Mouse (Mus musculus) liver, adult 2 months (tissue): ENCODE results near the gene Xylt1. TPM values are rescaled to one million over a fixed set of nuclear protein-coding genes. Genes with fewer than 3 reads are reported as not detected.

ENCODE experiments used
- DNase-seq: peaks from one replicate; pipeline ENCODE4 v3.0.0-alpha.2; 2011; ENCODE audit warnings: low read depth, low spot score; ENCODE audit errors: extremely low read depth
- H3K27ac ChIP-seq: fragments of 200-500 bp; replicated peaks from 2 replicates; pipeline ENCODE4 v1.5.1; 2012; ENCODE audit warnings: low read depth, mild to moderate bottlenecking, control low read depth, inconsistent platforms, low read length; ENCODE audit not compliant: insufficient read depth
- H3K27me3 ChIP-seq: fragments of 200-500 bp; 2 replicates; pipeline ENCODE4 v1.6.1; 2012; ENCODE audit warnings: mild to moderate bottlenecking, moderate library complexity, low read length, inconsistent platforms; ENCODE audit not compliant: control insufficient read depth, insufficient read depth
- H3K36me3 ChIP-seq: fragments of 200-500 bp; 2 replicates; pipeline ENCODE4 v1.6.1; 2012; ENCODE audit warnings: low read length, inconsistent platforms; ENCODE audit not compliant: control insufficient read depth, insufficient read depth
- H3K4me1 ChIP-seq: fragments of 200-500 bp; 2 replicates; pipeline ENCODE4 v1.6.1; 2011; ENCODE audit warnings: low read length; ENCODE audit not compliant: control insufficient read depth, insufficient read depth
- H3K4me3 ChIP-seq: fragments of 200-500 bp; 2 replicates; pipeline ENCODE4 v1.5.1; 2011; ENCODE audit warnings: low read depth, mild to moderate bottlenecking, control low read depth, low read length, moderate library complexity; ENCODE audit not compliant: insufficient read depth
- H3K79me2 ChIP-seq: fragments of 200-500 bp; 2 replicates; pipeline ENCODE4 v1.6.1; 2012; ENCODE audit warnings: inconsistent platforms, mild to moderate bottlenecking, low read length, moderate library complexity; ENCODE audit not compliant: control insufficient read depth, insufficient read depth
- H3K9ac ChIP-seq: fragments of 200-500 bp; 2 replicates; pipeline ENCODE4 v1.6.1; 2012; ENCODE audit warnings: low read depth, mild to moderate bottlenecking, control low read depth, inconsistent platforms, low read length
- CTCF ChIP-seq: fragments of 200-500 bp; IDR thresholded peaks from 2 replicates; pipeline ENCODE4 v1.5.1; 2011; ENCODE audit warnings: low read depth, low read length, control low read depth
- POLR2A ChIP-seq: fragments of 200-500 bp; IDR thresholded peaks from 2 replicates; pipeline ENCODE4 v1.6.1; 2011; ENCODE audit warnings: low read length, control low read depth; ENCODE audit not compliant: insufficient read depth; ENCODE audit errors: extremely low read depth
- WGBS: fragments of 180-500 bp; shearing (Covaris S2); methylation state at CpG from one replicate; pipeline ENCODE4 v1.1.7; 2018; 5-methylcytosine and 5-hydroxymethylcytosine counted together
- polyA plus RNA-seq: library from polyadenylated mRNA; depleted of rRNA; stranded (reverse); fragments of >200 nt; gene quantifications from 2 replicates; pipeline ENCODE4 v1.2.3, GENCODE M21; 2012
- total RNA-seq: library from RNA; depleted of rRNA; stranded (reverse); fragments of >200 nt; gene quantifications from 2 replicates; pipeline ENCODE4 v1.2.3, GENCODE M21; 2014

Gene Xylt1
- total and polyA plus RNA-seq, 2 experiments = 0.09 to 0.18 TPM

DNA sequence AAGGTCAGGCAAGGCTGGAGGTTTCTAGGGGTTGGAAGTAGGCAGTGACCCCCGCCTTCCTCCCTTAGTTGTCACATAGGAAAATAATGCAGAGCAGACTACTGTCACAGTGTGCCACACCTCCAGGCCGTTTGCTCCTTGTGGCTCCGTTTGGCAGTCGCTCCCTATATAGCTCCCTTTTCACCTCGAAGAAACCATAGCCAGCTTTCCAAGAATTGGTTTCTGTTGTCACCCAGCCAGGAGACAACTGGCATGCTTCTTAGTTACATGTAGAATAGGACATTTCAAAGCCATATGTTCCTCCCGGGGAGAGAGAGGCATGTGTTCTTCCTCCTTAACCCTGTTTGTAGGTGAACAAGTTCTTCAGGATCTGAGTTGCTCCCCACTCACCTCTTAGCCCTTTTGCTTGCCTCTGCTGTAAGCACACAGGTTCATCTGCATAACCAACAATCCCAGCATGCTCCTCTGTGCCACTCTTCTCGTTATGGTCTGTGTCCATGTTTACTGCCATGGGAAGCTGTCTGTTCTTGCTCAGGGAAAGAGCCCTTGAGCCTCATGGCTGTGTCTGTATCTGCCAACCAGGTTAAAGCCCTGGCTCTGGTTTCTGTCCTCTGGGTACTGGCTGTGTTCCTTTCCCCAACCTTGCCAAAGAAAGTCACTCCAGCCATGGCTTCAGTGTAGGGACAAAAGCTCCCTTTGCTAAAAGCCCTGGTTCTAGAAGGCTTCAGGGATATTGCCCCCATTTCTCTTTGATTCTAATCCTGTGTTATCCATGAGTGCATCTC, 143.8 kb downstream of the Xylt1 start:
- no peak for DNase-seq
- Histone ChIP-seq H3K4me1 (no peaks in the 10 kb centered on the region), H3K27ac (no peak overlapping the region), H3K79me2 (no peaks in the 10 kb centered on the region), H3K27me3 (no peaks in the 10 kb centered on the region), H3K4me3 (no peak overlapping the region), H3K9ac (no peak overlapping the region), H3K36me3 (no peaks in the 10 kb centered on the region)
- TF ChIP-seq POLR2A (no peak), CTCF (no peak)
- 65% methylated on average over 7 of the region's 7 CpGs for WGBS

- TF ChIP-seq POLR2A (no peak), CTCF (no peak)
- WGBS = 89% methylated on average over 5 of the region's 5 CpGs
Observed at GRCm38 (mm10) chr7:117525678-117526077, 144.9 kb downstream of the Xylt1 start.

DNA sequence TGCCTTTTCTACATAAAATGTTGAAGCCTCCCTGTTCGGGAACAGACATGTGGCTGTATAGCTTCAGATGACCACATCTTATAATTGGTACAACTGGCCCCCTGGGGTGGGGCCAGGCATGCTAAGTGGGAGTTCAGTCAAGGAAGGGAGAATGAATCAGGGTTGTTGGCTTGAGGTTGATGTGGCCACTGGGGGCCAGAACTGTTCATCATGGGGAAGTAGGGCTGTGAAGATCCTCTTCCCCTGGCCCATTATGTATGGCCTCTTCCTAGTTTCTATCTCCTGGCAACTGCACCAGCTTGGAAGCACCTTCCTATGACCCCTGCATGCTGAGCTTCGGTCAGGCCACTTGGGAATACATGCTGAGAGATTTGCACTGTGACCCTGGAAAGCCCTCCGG, 145.8 kb downstream of the Xylt1 start:
- Histone ChIP-seq H3K36me3 (no peaks in the 10 kb centered on the region), H3K79me2 (no peaks in the 10 kb centered on the region), H3K27me3 (no peaks in the 10 kb centered on the region), H3K9ac (no peak overlapping the region), H3K27ac (no peak overlapping the region), H3K4me1 (no peaks in the 10 kb centered on the region), H3K4me3 (no peak overlapping the region)
- no peak for TF ChIP-seq CTCF
- TF ChIP-seq POLR2A = no peak
- no peak for DNase-seq
- WGBS = 85% methylated on average over 3 of the region's 3 CpGs

More at GRCm38 (mm10) chr7:117525678-117526077, 144.9 kb downstream of the Xylt1 start:
- DNase-seq = no peak
- no peak overlapping the region for H3K4me3 ChIP-seq
- no peaks in the 10 kb centered on the region for H3K79me2 ChIP-seq
- H3K27ac ChIP-seq = no peak overlapping the region
- H3K36me3 ChIP-seq = no peaks in the 10 kb centered on the region
- H3K27me3 ChIP-seq = no peaks in the 10 kb centered on the region
- H3K4me1 ChIP-seq = no peaks in the 10 kb centered on the region
- no peak overlapping the region for H3K9ac ChIP-seq

DNA sequence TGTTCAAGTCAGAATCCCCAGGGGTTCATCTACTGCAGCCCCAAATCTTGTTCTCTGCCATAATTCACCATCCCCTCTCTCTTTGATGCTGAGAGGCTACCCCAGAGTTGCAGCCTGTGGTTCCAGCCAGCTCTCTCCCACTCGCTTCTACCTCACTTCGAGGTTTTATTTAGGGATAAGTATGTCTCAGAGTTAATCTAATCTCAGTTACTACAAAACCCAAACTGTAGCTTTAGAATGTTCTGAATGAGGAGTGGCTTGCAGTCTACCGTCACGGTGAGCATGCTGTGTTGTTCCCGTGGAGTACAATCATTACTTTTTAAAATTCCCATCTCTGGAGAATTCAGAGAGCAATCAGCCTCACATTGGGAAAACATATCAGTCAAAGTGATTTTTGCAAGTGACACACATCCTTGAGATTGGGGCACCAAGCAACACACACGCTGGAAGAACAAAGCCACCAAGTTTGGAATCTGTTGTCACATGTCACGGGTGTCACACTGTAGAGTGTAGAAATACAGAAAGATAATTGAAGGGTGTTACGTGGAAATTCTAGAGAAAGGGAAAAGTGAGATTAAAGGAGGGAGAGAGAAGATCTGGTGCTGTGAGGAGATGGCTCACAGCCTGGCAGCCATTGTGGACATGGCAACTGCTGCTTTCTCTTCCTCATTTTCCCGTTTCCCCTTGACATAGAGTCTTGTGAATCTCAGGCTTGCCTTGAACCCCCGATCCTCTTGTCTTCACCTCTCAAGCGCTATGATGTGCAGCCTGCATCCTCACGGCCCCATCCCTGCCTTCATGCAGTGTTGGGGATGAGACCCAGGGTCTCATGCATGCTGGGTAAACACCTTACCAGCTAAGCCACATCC, 149.2 kb downstream of the Xylt1 start:
- Histone ChIP-seq H3K36me3 (no peaks in the 10 kb centered on the region), H3K9ac (no peak overlapping the region), H3K27me3 (no peaks in the 10 kb centered on the region), H3K27ac (no peak overlapping the region), H3K4me1 (no peaks in the 10 kb centered on the region), H3K4me3 (no peak overlapping the region), H3K79me2 (no peaks in the 10 kb centered on the region)
- no peak for TF ChIP-seq CTCF
- DNase-seq = no peak
- WGBS = 83% methylated on average over 12 of the region's 12 CpGs

- TF ChIP-seq POLR2A (no peak), CTCF (no peak)
- 68% methylated on average over 3 of the region's 3 CpGs for WGBS
- Histone ChIP-seq H3K27ac (no peak overlapping the region), H3K27me3 (no peaks in the 10 kb centered on the region), H3K79me2 (no peaks in the 10 kb centered on the region), H3K4me1 (no peaks in the 10 kb centered on the region), H3K4me3 (no peak overlapping the region), H3K36me3 (no peaks in the 10 kb centered on the region), H3K9ac (no peak overlapping the region)
- no peak for DNase-seq
Observed at GRCm38 (mm10) chr7:117532651-117533050, 151.9 kb downstream of the Xylt1 start.
